Mouse (Mus musculus): ENCODE results near the gene Fam205c. TPM values are rescaled to one million over a fixed set of nuclear protein-coding genes. Genes with fewer than 3 reads are reported as not detected.

The Fam205c gene
- total and polyA plus RNA-seq, 2 experiments: not detected

GRCm38 (mm10) chr4:42891176-42891575, 17.1 kb upstream of the Fam205c start:
- no peak overlapping the region for H3K27ac ChIP-seq (replicated peaks; ENCODE audit: insufficient read depth, low read depth, low read length)
- H3K27me3 ChIP-seq (ENCODE audit: control insufficient read depth, insufficient read depth, low read length): no peaks in the 10 kb centered on the region
- 71% methylated on average over 7 of the region's 7 CpGs for WGBS

GRCm38 (mm10) chr4:42888806-42889205, 14.8 kb upstream of the Fam205c start:
- no peak overlapping the region for H3K4me3 ChIP-seq (ENCODE audit: insufficient read depth, low read depth, low read length)
- TF ChIP-seq POLR2A (IDR thresholded peaks at IDR 0.05; ENCODE audit: extremely low read depth, insufficient read depth, low read length): no peak
- no peak for TF ChIP-seq CTCF (IDR thresholded peaks at IDR 0.05; ENCODE audit: low read depth, low read length)
- 90% methylated on average over 6 of the region's 6 CpGs for WGBS

More at GRCm38 (mm10) chr4:42891176-42891575, 17.1 kb upstream of the Fam205c start:
- Histone ChIP-seq H3K36me3 (ENCODE audit: control insufficient read depth, insufficient read depth, low read length) (no peaks in the 10 kb centered on the region), H3K79me2 (ENCODE audit: control insufficient read depth, insufficient read depth, low read length) (no peaks in the 10 kb centered on the region), H3K4me1 (ENCODE audit: control insufficient read depth, insufficient read depth, low read length) (no peaks in the 10 kb centered on the region), H3K4me3 (ENCODE audit: insufficient read depth, low read depth, low read length) (no peak overlapping the region), H3K9ac (ENCODE audit: low read depth, low read length) (no peak overlapping the region)
- TF ChIP-seq POLR2A (IDR thresholded peaks at IDR 0.05; ENCODE audit: extremely low read depth, insufficient read depth, low read length): no peak
- TF ChIP-seq CTCF (IDR thresholded peaks at IDR 0.05; ENCODE audit: low read depth, low read length): no peak
- no peak for DNase-seq (ENCODE audit: extremely low read depth, low read depth, low spot score)

GRCm38 (mm10) chr4:42886926-42887325, 12.9 kb upstream of the Fam205c start:
- H3K27me3 ChIP-seq (ENCODE audit: control insufficient read depth, insufficient read depth, low read length): no peaks in the 10 kb centered on the region
- 86% methylated on average over 6 of the region's 6 CpGs for WGBS
- DNase-seq (ENCODE audit: extremely low read depth, low read depth, low spot score): no peak
- no peak overlapping the region for H3K9ac ChIP-seq (ENCODE audit: low read depth, low read length)
- H3K4me3 ChIP-seq (ENCODE audit: insufficient read depth, low read depth, low read length): no peak overlapping the region
- H3K79me2 ChIP-seq (ENCODE audit: control insufficient read depth, insufficient read depth, low read length): no peaks in the 10 kb centered on the region
- H3K27ac ChIP-seq (replicated peaks; ENCODE audit: insufficient read depth, low read depth, low read length): no peak overlapping the region
- no peaks in the 10 kb centered on the region for H3K4me1 ChIP-seq (ENCODE audit: control insufficient read depth, insufficient read depth, low read length)
- no peak for TF ChIP-seq POLR2A (IDR thresholded peaks at IDR 0.05; ENCODE audit: extremely low read depth, insufficient read depth, low read length)
- TF ChIP-seq CTCF (IDR thresholded peaks at IDR 0.05; ENCODE audit: low read depth, low read length): no peak
- H3K36me3 ChIP-seq (ENCODE audit: control insufficient read depth, insufficient read depth, low read length): no peaks in the 10 kb centered on the region

More at GRCm38 (mm10) chr4:42888806-42889205, 14.8 kb upstream of the Fam205c start:
- Histone ChIP-seq H3K9ac (ENCODE audit: low read depth, low read length) (no peak overlapping the region), H3K4me1 (ENCODE audit: control insufficient read depth, insufficient read depth, low read length) (no peaks in the 10 kb centered on the region), H3K36me3 (ENCODE audit: control insufficient read depth, insufficient read depth, low read length) (no peaks in the 10 kb centered on the region), H3K79me2 (ENCODE audit: control insufficient read depth, insufficient read depth, low read length) (no peaks in the 10 kb centered on the region), H3K27ac (replicated peaks; ENCODE audit: insufficient read depth, low read depth, low read length) (no peak overlapping the region), H3K27me3 (ENCODE audit: control insufficient read depth, insufficient read depth, low read length) (no peaks in the 10 kb centered on the region)
- no peak for DNase-seq (ENCODE audit: extremely low read depth, low read depth, low spot score)

GRCm38 (mm10) chr4:42880677-42880948, 6.6 kb upstream of the Fam205c start:
- TF ChIP-seq POLR2A (IDR thresholded peaks at IDR 0.05; ENCODE audit: extremely low read depth, insufficient read depth, low read length) (no peak), CTCF (IDR thresholded peaks at IDR 0.05; ENCODE audit: low read depth, low read length) (no peak)
- no peaks in the 10 kb centered on the region; the same call in 1 of the 2 replicates for H3K4me1 ChIP-seq (ENCODE audit: control insufficient read depth, insufficient read depth, low read length)
- 31% methylated on average over 1 of the region's 1 CpGs for WGBS
- H3K4me3 ChIP-seq (ENCODE audit: insufficient read depth, low read depth, low read length): no peak overlapping the region
- no peaks in the 10 kb centered on the region for H3K36me3 ChIP-seq (ENCODE audit: control insufficient read depth, insufficient read depth, low read length)
- H3K9ac ChIP-seq (ENCODE audit: low read depth, low read length): no peak overlapping the region
- H3K27ac ChIP-seq (replicated peaks; ENCODE audit: insufficient read depth, low read depth, low read length): no peak overlapping the region
- no peaks in the 10 kb centered on the region for H3K79me2 ChIP-seq (ENCODE audit: control insufficient read depth, insufficient read depth, low read length)
- DNase-seq (ENCODE audit: extremely low read depth, low read depth, low spot score): no peak
- H3K27me3 ChIP-seq (ENCODE audit: control insufficient read depth, insufficient read depth, low read length): no peaks in the 10 kb centered on the region

- peak; percentile 13 for DNase-seq (ENCODE audit: extremely low read depth, low read depth, low spot score)
- Histone ChIP-seq H3K4me1 (ENCODE audit: control insufficient read depth, insufficient read depth, low read length) (no peaks in the 10 kb centered on the region; the same call in 1 of the 2 replicates), H3K27ac (replicated peaks; ENCODE audit: insufficient read depth, low read depth, low read length) (no peak overlapping the region), H3K79me2 (ENCODE audit: control insufficient read depth, insufficient read depth, low read length) (no peaks in the 10 kb centered on the region), H3K36me3 (ENCODE audit: control insufficient read depth, insufficient read depth, low read length) (no peaks in the 10 kb centered on the region), H3K9ac (ENCODE audit: low read depth, low read length) (no peak overlapping the region), H3K4me3 (ENCODE audit: insufficient read depth, low read depth, low read length) (no peak overlapping the region), H3K27me3 (ENCODE audit: control insufficient read depth, insufficient read depth, low read length) (no peaks in the 10 kb centered on the region)
- 75% methylated on average over 16 of the region's 16 CpGs for whole genome bisulfite sequencing
- no peak for TF ChIP-seq CTCF (IDR thresholded peaks at IDR 0.05; ENCODE audit: low read depth, low read length)
- TF ChIP-seq POLR2A (IDR thresholded peaks at IDR 0.05; ENCODE audit: extremely low read depth, insufficient read depth, low read length): no peak
These were observed 6.0 kb upstream of the Fam205c start for GRCm38 (mm10) chr4:42879829-42880676.

- H3K4me3 ChIP-seq (ENCODE audit: insufficient read depth, low read depth, low read length): no peak overlapping the region
- no peak for TF ChIP-seq POLR2A (IDR thresholded peaks at IDR 0.05; ENCODE audit: extremely low read depth, insufficient read depth, low read length)
- TF ChIP-seq CTCF (IDR thresholded peaks at IDR 0.05; ENCODE audit: low read depth, low read length): no peak
- no peaks in the 10 kb centered on the region for H3K27me3 ChIP-seq (ENCODE audit: control insufficient read depth, insufficient read depth, low read length)
- H3K4me1 ChIP-seq (ENCODE audit: control insufficient read depth, insufficient read depth, low read length): no peaks in the 10 kb centered on the region; the same call in 1 of the 2 replicates
- WGBS: 79% methylated on average over 2 of the region's 2 CpGs
- no peaks in the 10 kb centered on the region for H3K36me3 ChIP-seq (ENCODE audit: control insufficient read depth, insufficient read depth, low read length)
- H3K79me2 ChIP-seq (ENCODE audit: control insufficient read depth, insufficient read depth, low read length): no peaks in the 10 kb centered on the region
- no peak for DNase-seq (ENCODE audit: extremely low read depth, low read depth, low spot score)
- no peak overlapping the region for H3K9ac ChIP-seq (ENCODE audit: low read depth, low read length)
- H3K27ac ChIP-seq (replicated peaks; ENCODE audit: insufficient read depth, low read depth, low read length): no peak overlapping the region
These were observed 3.6 kb upstream of the Fam205c start for GRCm38 (mm10) chr4:42877657-42878056.
